Mouse (Mus musculus) testis, adult 2 months (tissue): ENCODE measurements around the gene Tmod1.

Experiments used
- CTCF ChIP-seq: fragments of 200-500 bp; IDR thresholded peaks from 2 replicates; pipeline ENCODE4 v1.5.1; 2012; ENCODE audit warnings: low read depth, mild to moderate bottlenecking, inconsistent platforms, low read length, moderate library complexity; ENCODE audit not compliant: control insufficient read depth, insufficient read depth, insufficient replicate concordance
- POLR2A ChIP-seq: fragments of 200-500 bp; IDR thresholded peaks from 2 replicates; pipeline ENCODE4 v1.6.1; 2012; ENCODE audit warnings: low read depth, mild to moderate bottlenecking, inconsistent platforms, low read length, moderate library complexity; ENCODE audit not compliant: control insufficient read depth

- TF ChIP-seq CTCF (no peak), POLR2A (no peak)
These were observed 23.1 kb upstream of the Tmod1 start for GRCm38 (mm10) chr4:46015605-46016004.
